Mouse (Mus musculus): ENCODE data around the gene Sgms1. TPM values are rescaled to one million over a fixed set of nuclear protein-coding genes. Genes with fewer than 3 reads are reported as not detected.

Sgms1 gene
- total RNA-seq, 2 experiments from 2014 or later: 69.3 to 78.5 TPM

- no peak for DNase-seq (ENCODE audit: low spot score in 2 of 2)
These were observed 202.9 kb downstream of the Sgms1 start for GRCm38 (mm10) chr19:32186594-32187092.

- DNase-seq (ENCODE audit: low spot score in 2 of 2): no peak
These were observed 206.5 kb downstream of the Sgms1 start for GRCm38 (mm10) chr19:32183005-32183404.

- no peak for DNase-seq (ENCODE audit: low spot score in 2 of 2)
These were observed 207.0 kb downstream of the Sgms1 start for GRCm38 (mm10) chr19:32182471-32182870.

GRCm38 (mm10) chr19:32181721-32182394 lies 207.7 kb downstream of the Sgms1 start:
- DNase-seq (ENCODE audit: low spot score in 2 of 2): no peak

GRCm38 (mm10) chr19:32180756-32181674 lies 208.5 kb downstream of the Sgms1 start:
- DNase-seq (ENCODE audit: low spot score in 2 of 2): peak in 1 of 2 experiments; percentile 46

- DNase-seq (ENCODE audit: low spot score in 2 of 2): no peak
These were observed 209.5 kb downstream of the Sgms1 start for GRCm38 (mm10) chr19:32179978-32180413.

GRCm38 (mm10) chr19:32179514-32179913 lies 210.0 kb downstream of the Sgms1 start:
- DNase-seq (ENCODE audit: low spot score in 2 of 2): no peak

- no peak for DNase-seq (ENCODE audit: low spot score in 2 of 2)
These were observed 211.4 kb downstream of the Sgms1 start for GRCm38 (mm10) chr19:32178161-32178560.

GRCm38 (mm10) chr19:32176458-32176857 lies 213.1 kb downstream of the Sgms1 start:
- DNase-seq (ENCODE audit: low spot score in 2 of 2): no peak

- DNase-seq (ENCODE audit: low spot score in 2 of 2): no peak
These were observed 213.5 kb downstream of the Sgms1 start for GRCm38 (mm10) chr19:32175991-32176390.

- no peak for DNase-seq (ENCODE audit: low spot score in 2 of 2)
These were observed 214.5 kb downstream of the Sgms1 start for GRCm38 (mm10) chr19:32175013-32175412.

GRCm38 (mm10) chr19:32174561-32174960 lies 215.0 kb downstream of the Sgms1 start:
- no peak for DNase-seq (ENCODE audit: low spot score in 2 of 2)

- DNase-seq (ENCODE audit: low spot score in 2 of 2): no peak
These were observed 215.9 kb downstream of the Sgms1 start for GRCm38 (mm10) chr19:32173522-32174184.

GRCm38 (mm10) chr19:32172511-32172981 lies 217.0 kb downstream of the Sgms1 start:
- no peak for DNase-seq (ENCODE audit: low spot score in 2 of 2)

- no peak for DNase-seq (ENCODE audit: low spot score in 2 of 2)
These were observed 217.5 kb downstream of the Sgms1 start for GRCm38 (mm10) chr19:32171981-32172380.

- DNase-seq (ENCODE audit: low spot score in 2 of 2): peak; percentile 22 to 65
These were observed 219.6 kb downstream of the Sgms1 start for GRCm38 (mm10) chr19:32169634-32170540.

- DNase-seq (ENCODE audit: low spot score in 2 of 2): no peak
These were observed 221.5 kb downstream of the Sgms1 start for GRCm38 (mm10) chr19:32168031-32168430.

- no peak for DNase-seq (ENCODE audit: low spot score in 2 of 2)
These were observed 222.5 kb downstream of the Sgms1 start for GRCm38 (mm10) chr19:32166823-32167605.

GRCm38 (mm10) chr19:32165711-32166110 lies 223.8 kb downstream of the Sgms1 start:
- DNase-seq (ENCODE audit: low spot score in 2 of 2): no peak

Data from adrenal gland, postnatal 4 days (tissue).